Mouse (Mus musculus): Measurements from ENCODE around the gene 2010003K11Rik.
"Not testable (repeated sequence)": the region's sequence is repeated elsewhere in the genome, so short reads cannot be mapped to it uniquely, and the experiment has no call there.

Gene 2010003K11Rik

DNA sequence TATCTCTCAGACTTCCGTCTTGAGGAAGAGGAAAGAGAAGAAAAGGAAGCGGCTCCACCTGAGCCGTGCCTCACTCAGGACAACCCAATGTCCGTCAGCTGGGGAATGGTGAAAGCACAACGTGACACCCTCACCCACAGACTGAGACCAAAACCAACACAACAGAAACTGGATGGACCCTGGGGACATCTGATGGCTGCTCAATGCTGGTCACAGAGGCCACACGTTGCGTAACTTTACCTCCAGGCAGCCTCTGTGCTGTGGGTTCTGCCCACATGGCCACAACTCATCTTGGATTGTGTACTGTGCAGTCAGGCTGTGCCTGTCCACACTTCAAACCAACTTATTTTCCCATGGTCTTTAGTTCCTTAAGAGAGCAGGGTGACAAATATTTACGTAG, 36.4 kb downstream of the 2010003K11Rik start:
- no peak for DNase-seq (ENCODE audit: low read depth, low spot score)

- DNase-seq (ENCODE audit: low read depth, low spot score) = peak; percentile 76
Measured at GRCm38 (mm10) chr19:4456227-4456626, 42.2 kb downstream of the 2010003K11Rik start.

- DNase-seq (ENCODE audit: low read depth, low spot score) = peak; percentile 72
Measured at GRCm38 (mm10) chr19:4455071-4455800, 43.1 kb downstream of the 2010003K11Rik start.

DNA sequence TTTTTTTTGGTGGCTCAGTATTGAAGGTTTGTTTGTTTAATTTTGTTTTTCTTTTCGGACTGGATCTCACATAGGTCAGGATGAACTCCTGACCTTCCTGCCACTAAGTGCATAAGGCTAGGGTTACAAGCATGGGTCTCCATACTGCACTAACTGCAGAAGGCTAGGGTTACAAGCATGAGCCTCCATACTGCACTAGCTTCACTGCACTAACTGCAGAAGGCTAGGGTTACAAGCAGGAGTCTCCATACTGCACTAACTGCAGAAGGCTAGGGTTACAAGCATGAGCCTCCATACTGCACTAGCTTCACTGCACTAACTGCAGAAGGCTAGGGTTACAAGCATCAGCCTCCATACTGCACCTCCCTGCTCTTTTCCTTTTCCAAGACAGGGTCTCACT, 44.3 kb downstream of the 2010003K11Rik start:
- DNase-seq (ENCODE audit: low read depth, low spot score) = not testable (repeated sequence)

- DNase-seq (ENCODE audit: low read depth, low spot score) = peak; percentile 40
Measured at GRCm38 (mm10) chr19:4452525-4452924, 45.9 kb downstream of the 2010003K11Rik start.

GRCm38 (mm10) chr19:4451965-4452364, 46.4 kb downstream of the 2010003K11Rik start:
- no peak for DNase-seq (ENCODE audit: low read depth, low spot score)

DNA sequence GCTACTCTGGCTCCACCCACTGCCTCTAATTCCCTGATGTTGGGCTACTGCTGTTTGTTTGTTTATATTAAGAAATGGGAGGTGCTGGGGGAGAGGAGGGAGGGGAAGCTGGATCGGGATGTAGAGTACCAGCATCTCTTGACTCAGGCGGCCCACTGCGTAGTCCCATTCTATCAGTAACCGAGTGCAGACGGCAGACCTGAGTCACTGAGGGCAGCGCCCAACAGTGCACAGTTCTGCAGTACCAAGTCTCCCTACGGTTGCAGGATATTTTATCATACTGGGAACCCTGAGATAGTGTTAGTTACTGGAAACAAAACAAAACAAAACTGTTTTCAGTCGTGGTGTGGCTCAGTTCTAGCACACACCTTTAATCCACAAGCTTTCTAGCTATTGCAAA, 47.3 kb downstream of the 2010003K11Rik start:
- DNase-seq (ENCODE audit: low read depth, low spot score) = no peak

DNA sequence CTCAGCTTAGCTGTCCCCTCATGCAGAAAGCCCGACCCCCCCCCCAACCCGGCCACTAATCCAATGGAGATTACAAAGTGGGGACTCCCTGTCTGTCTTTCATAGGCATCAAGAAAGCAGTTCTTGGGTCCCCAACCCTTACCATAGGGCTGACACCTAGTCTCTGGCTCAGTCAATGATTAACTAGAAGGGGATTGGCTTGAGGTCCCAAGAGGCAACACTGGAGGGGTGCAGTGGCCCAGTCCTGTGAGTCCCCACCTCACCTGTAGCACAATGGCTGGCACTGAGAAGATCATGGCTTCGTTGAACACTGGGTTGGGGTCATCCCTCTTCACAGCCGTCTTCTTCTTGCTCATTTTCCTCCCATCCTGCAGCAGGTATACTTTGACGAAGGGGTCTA, 47.7 kb downstream of the 2010003K11Rik start:
- no peak for DNase-seq (ENCODE audit: low read depth, low spot score)

DNA sequence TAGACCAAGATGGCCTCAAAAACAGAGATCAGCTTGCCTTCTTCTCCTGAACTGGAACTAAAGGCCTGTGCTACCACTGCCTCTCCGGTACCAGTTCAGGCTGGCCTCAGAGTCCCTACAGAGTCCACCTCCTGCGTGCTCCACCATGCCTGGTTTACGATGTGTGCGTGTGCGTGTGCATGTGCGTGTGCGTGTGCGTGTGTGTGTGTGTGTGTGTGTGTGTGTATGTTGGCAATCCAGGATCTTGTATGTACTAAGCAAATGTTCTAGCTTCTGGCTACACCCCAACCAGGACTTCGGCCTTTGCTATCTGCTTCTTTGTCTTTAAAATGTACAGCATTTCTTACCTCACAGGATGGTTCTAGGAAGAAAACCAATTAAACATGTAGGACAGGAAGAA, 49.2 kb downstream of the 2010003K11Rik start:
- no peak for DNase-seq (ENCODE audit: low read depth, low spot score)

DNA sequence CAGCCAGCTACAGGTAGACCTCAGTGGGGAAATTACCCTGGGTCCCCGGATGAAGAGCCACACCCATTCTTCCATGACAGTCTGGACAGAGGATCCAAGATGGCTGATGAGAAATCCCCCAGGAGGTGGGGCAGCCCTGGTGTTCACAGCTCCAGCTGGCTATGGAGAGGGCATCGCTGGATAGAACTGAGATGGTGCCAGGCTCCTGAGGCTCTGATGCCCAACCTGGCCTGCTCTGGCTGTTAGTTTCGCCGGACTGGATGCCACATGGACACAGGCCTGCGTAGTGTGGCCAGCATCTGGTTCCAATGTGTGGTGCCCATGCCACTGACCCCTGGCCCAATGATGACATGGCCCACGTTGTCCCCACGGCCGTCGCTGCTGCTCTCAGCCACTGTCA, 50.9 kb downstream of the 2010003K11Rik start:
- DNase-seq (ENCODE audit: low read depth, low spot score) = no peak
